Mouse (Mus musculus): ENCODE results near the gene Lhfpl2. TPM values are rescaled to one million over a fixed set of nuclear protein-coding genes. Genes with fewer than 3 reads are reported as not detected.
A peak's percentile ranks its signal among the peaks of the same experiment; 100 is the strongest.

Gene Lhfpl2
- polyA plus RNA-seq, 1 experiment from 2014 or later: 51.5 TPM

GRCm38 (mm10) chr13:94173633-94174576 lies 116.3 kb downstream of the Lhfpl2 start:
- no peaks in the 10 kb centered on the region for H3K36me3 ChIP-seq (ENCODE audit: insufficient read depth, low read length)
- peak overlapping the region; percentile 54; the same call in 1 of the 2 replicates for H3K27ac ChIP-seq
- H3K4me3 ChIP-seq (replicated peaks; ENCODE audit: low read depth, low read length): peak overlapping the region; percentile 37
- H3K4me1 ChIP-seq (replicated peaks; ENCODE audit: insufficient read depth, low read length): peaks cover 26% of the 10 kb centered on the region
- 11% methylated on average over 55 of the region's 55 CpGs for WGBS
- H3K9me3 ChIP-seq (replicated peaks; ENCODE audit: low read length): no peaks in the 10 kb centered on the region
- H3K4me2 ChIP-seq (ENCODE audit: low read length): peak overlapping the region; percentile 77
- no peak for TF ChIP-seq CTCF (IDR thresholded peaks at IDR 0.05; ENCODE audit: low read depth)
- H3K27me3 ChIP-seq (ENCODE audit: insufficient read depth, low read length): no peaks in the 10 kb centered on the region
- ATAC-seq (replicated peaks; ENCODE audit: low FRiP score, low read depth): peak; percentile 70
- peak; percentile 61 for DNase-seq (ENCODE audit: low spot score)
- peak overlapping the region; percentile 46 for H3K9ac ChIP-seq (ENCODE audit: low read depth, low read length)

- Histone ChIP-seq H3K27me3 (ENCODE audit: insufficient read depth, low read length) (no peaks in the 10 kb centered on the region), H3K4me1 (replicated peaks; ENCODE audit: insufficient read depth, low read length) (peaks cover 26% of the 10 kb centered on the region), H3K9ac (ENCODE audit: low read depth, low read length) (no peak overlapping the region; the same call in 1 of the 2 replicates), H3K27ac (no peak overlapping the region), H3K4me3 (replicated peaks; ENCODE audit: low read depth, low read length) (peak overlapping the region; percentile 37), H3K4me2 (ENCODE audit: low read length) (peak overlapping the region; percentile 77), H3K9me3 (replicated peaks; ENCODE audit: low read length) (no peaks in the 10 kb centered on the region), H3K36me3 (ENCODE audit: insufficient read depth, low read length) (no peaks in the 10 kb centered on the region)
- ATAC-seq (replicated peaks; ENCODE audit: low FRiP score, low read depth) (no peak), DNase-seq (ENCODE audit: low spot score) (no peak)
- no peak for TF ChIP-seq CTCF (IDR thresholded peaks at IDR 0.05; ENCODE audit: low read depth)
- 37% methylated on average over 16 of the region's 16 CpGs for WGBS
Measured at GRCm38 (mm10) chr13:94174577-94175279, 117.1 kb downstream of the Lhfpl2 start.

GRCm38 (mm10) chr13:94175379-94176050 lies 117.9 kb downstream of the Lhfpl2 start:
- Histone ChIP-seq H3K4me1 (replicated peaks; ENCODE audit: insufficient read depth, low read length) (peaks cover 26% of the 10 kb centered on the region), H3K27ac (no peak overlapping the region), H3K4me2 (ENCODE audit: low read length) (0 out of 2 replicates have a peak overlapping the region, but pooled peaks have one; percentile 77), H3K36me3 (ENCODE audit: insufficient read depth, low read length) (no peaks in the 10 kb centered on the region), H3K27me3 (ENCODE audit: insufficient read depth, low read length) (no peaks in the 10 kb centered on the region), H3K4me3 (replicated peaks; ENCODE audit: low read depth, low read length) (no peak overlapping the region), H3K9ac (ENCODE audit: low read depth, low read length) (no peak overlapping the region), H3K9me3 (replicated peaks; ENCODE audit: low read length) (no peaks in the 10 kb centered on the region)
- DNase-seq (ENCODE audit: low spot score) (no peak), ATAC-seq (replicated peaks; ENCODE audit: low FRiP score, low read depth) (no peak)
- WGBS: 74% methylated on average over 6 of the region's 6 CpGs
- TF ChIP-seq CTCF (IDR thresholded peaks at IDR 0.05; ENCODE audit: low read depth): no peak

- 53% methylated on average over 7 of the region's 7 CpGs for WGBS
- Histone ChIP-seq H3K27ac (no peak overlapping the region), H3K4me2 (ENCODE audit: low read length) (no peak overlapping the region), H3K27me3 (ENCODE audit: insufficient read depth, low read length) (no peaks in the 10 kb centered on the region), H3K36me3 (ENCODE audit: insufficient read depth, low read length) (no peaks in the 10 kb centered on the region), H3K9me3 (replicated peaks; ENCODE audit: low read length) (no peaks in the 10 kb centered on the region), H3K9ac (ENCODE audit: low read depth, low read length) (no peak overlapping the region), H3K4me1 (replicated peaks; ENCODE audit: insufficient read depth, low read length) (peaks cover 26% of the 10 kb centered on the region), H3K4me3 (replicated peaks; ENCODE audit: low read depth, low read length) (no peak overlapping the region)
- peak; percentile 69 for TF ChIP-seq CTCF (IDR thresholded peaks at IDR 0.05; ENCODE audit: low read depth)
- ATAC-seq (replicated peaks; ENCODE audit: low FRiP score, low read depth) (no peak), DNase-seq (ENCODE audit: low spot score) (peak; percentile 67)
Measured at GRCm38 (mm10) chr13:94177148-94177547, 119.6 kb downstream of the Lhfpl2 start.

GRCm38 (mm10) chr13:94178401-94179040 lies 120.9 kb downstream of the Lhfpl2 start:
- Histone ChIP-seq H3K9me3 (replicated peaks; ENCODE audit: low read length) (no peaks in the 10 kb centered on the region), H3K4me3 (replicated peaks; ENCODE audit: low read depth, low read length) (no peak overlapping the region), H3K36me3 (ENCODE audit: insufficient read depth, low read length) (no peaks in the 10 kb centered on the region), H3K9ac (ENCODE audit: low read depth, low read length) (no peak overlapping the region), H3K27ac (no peak overlapping the region), H3K4me2 (ENCODE audit: low read length) (no peak overlapping the region), H3K4me1 (replicated peaks; ENCODE audit: insufficient read depth, low read length) (peaks cover 16% of the 10 kb centered on the region; the same call in 1 of the 2 replicates), H3K27me3 (ENCODE audit: insufficient read depth, low read length) (no peaks in the 10 kb centered on the region)
- peak; percentile 28 for DNase-seq (ENCODE audit: low spot score)
- TF ChIP-seq CTCF (IDR thresholded peaks at IDR 0.05; ENCODE audit: low read depth): no peak
- no peak for ATAC-seq (replicated peaks; ENCODE audit: low FRiP score, low read depth)
- 46% methylated on average over 11 of the region's 11 CpGs for WGBS
